Mouse (Mus musculus) MN1 (cell line): ENCODE measurements around the gene Mpp1.

ENCODE experiments used
- DNase-seq: peaks from one replicate; pipeline ENCODE4 v3.0.0-alpha.2; 2016; ENCODE audit warnings: low spot score

Gene Mpp1

DNA sequence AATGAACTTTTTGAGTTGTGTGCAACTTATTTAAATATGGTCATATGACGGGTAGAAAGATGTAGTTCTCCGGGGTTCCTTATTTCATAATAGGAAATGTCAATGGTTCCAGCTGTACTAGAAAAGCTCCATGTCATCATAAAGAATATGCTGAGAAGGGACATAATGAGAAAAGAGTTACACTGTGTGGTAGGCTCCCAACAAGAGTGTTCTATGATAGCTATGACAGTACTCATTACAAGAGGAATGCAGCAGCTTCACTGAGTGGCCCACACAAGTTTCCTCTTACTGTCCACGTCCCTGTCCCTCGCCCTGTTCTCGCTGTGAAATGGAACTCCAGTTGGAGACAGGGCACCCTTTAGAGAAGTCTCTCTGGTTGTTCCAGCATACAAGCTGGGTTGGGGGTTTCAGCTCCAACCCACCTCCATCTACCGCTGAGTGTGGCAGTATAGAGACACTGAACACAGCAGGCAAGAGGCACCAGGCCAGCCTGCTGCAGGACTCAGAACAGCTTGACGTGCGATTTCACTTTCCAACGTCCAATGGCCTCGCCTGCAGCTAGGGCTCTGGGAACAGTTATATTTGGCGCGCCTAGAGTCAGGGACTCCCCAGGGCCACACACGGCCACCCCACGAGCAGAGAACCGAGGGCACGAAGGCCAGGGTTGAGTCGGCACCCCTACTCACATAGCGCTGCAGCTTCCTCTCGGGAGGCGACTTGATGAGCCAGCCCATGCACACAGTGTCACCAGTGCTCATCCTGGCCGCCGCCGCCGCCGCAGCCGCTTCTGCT is 46.6 kb downstream of the Mpp1 start:
- DNase-seq: peak; percentile 7

DNA sequence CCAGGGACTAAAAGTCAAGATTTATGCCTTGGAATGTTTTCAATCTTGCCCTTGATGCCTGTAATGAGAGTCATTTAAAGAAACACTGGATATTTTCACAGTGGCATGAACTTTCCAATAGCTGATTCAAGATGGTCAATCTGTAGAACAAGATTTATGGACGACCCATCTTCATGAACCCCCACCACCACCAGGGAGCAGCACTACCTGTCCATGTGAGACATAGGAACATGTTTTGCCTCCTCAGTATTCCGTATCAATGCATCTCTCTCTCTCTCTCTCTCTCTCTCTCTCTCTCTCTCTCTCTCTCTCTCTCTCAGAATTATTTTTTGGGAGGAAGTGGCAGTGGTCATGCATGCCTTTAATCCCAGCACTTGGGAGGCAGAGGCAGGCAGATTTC is 48.5 kb downstream of the Mpp1 start:
- DNase-seq: no peak
